Mouse (Mus musculus) midbrain, embryonic 14.5 days (tissue): Measurements from ENCODE around the gene Slf2. TPM values are rescaled to one million over a fixed set of nuclear protein-coding genes. Genes with fewer than 3 reads are reported as not detected.

Experiments used
- ATAC-seq: fragments of 200-750 bp; cut with Nextera tagmentation; 2 replicates; pipeline ENCODE4 v1.8.0; 2017; ENCODE audit warnings: moderate number of reproducible peaks, moderate library complexity; ENCODE audit not compliant: low FRiP score, low TSS enrichment
- DNase-seq: peaks from one replicate; pipeline ENCODE4 v3.0.0-alpha.2; 2015
- H3K27ac ChIP-seq: fragments of 300-500 bp; sonication (generic); replicated peaks from 2 replicates; pipeline ENCODE4 v1.5.1; 2014; ENCODE audit warnings: mild to moderate bottlenecking, low read depth, low read length, moderate library complexity
- H3K27me3 ChIP-seq: fragments of 300-500 bp; sonication (generic); 2 replicates; pipeline ENCODE4 v1.6.1; 2014; ENCODE audit warnings: low read length, control low read depth, mixed read lengths; ENCODE audit not compliant: control insufficient read depth, insufficient read depth
- H3K36me3 ChIP-seq: fragments of 300-500 bp; sonication (generic); 2 replicates; pipeline ENCODE4 v1.6.1; 2014; ENCODE audit warnings: low read length, control low read depth; ENCODE audit not compliant: control insufficient read depth, insufficient read depth
- H3K4me1 ChIP-seq: fragments of 300-500 bp; sonication (generic); 2 replicates; pipeline ENCODE4 v1.6.1; 2014; ENCODE audit warnings: mild to moderate bottlenecking, antibody characterized with exemption, low read length, control low read depth; ENCODE audit not compliant: control insufficient read depth, insufficient read depth
- H3K4me2 ChIP-seq: fragments of 300-500 bp; sonication (generic); 2 replicates; pipeline ENCODE4 v1.6.1; 2014; ENCODE audit warnings: mild to moderate bottlenecking, low read length, moderate library complexity
- H3K4me3 ChIP-seq: fragments of 300-500 bp; sonication (generic); replicated peaks from 2 replicates; pipeline ENCODE4 v1.5.1; 2014; ENCODE audit warnings: low read depth, low read length
- H3K9ac ChIP-seq: fragments of 300-500 bp; sonication (generic); replicated peaks from 2 replicates; pipeline ENCODE4 v1.6.1; 2014; ENCODE audit warnings: mild to moderate bottlenecking, low read length, moderate library complexity
- H3K9me3 ChIP-seq: fragments of 300-500 bp; sonication (generic); 2 replicates; pipeline ENCODE4 v1.6.1; 2016; ENCODE audit warnings: low read length, control low read depth, mixed read lengths; ENCODE audit not compliant: control insufficient read depth
- WGBS: fragments of 180-500 bp; shearing (Covaris S2); extraction: QIAGEN DNeasy Blood & Tissue Kit; methylation state at CpG from one replicate; pipeline ENCODE4 v1.1.7; 2014; 5-methylcytosine and 5-hydroxymethylcytosine counted together
- polyA plus RNA-seq: library from polyadenylated mRNA; unstranded; fragments of >200 nt; fragmentation: Nextera tagmentation; extraction: Ambion mirVana; gene quantifications from 2 replicates; pipeline ENCODE4 v1.2.1, GENCODE M21; 2014

Slf2 gene
- polyA plus RNA-seq, 1 experiment from 2014 or later, result 37.4 TPM

- H3K9me3 ChIP-seq, result no peaks in the 10 kb centered on the region
- WGBS, result 1% methylated on average over 4 of the region's 4 CpGs
- ATAC-seq (no peak; the same call in 1 of the 2 replicates), DNase-seq (peak; percentile 89)
- H3K27me3 ChIP-seq, result peaks cover 54% of the 10 kb centered on the region
- no peaks in the 10 kb centered on the region for H3K36me3 ChIP-seq
- no peak overlapping the region for H3K4me2 ChIP-seq
- peaks cover 8% of the 10 kb centered on the region; the same call in 1 of the 2 replicates for H3K4me1 ChIP-seq
- H3K27ac ChIP-seq, result no peak overlapping the region
- H3K4me3 ChIP-seq, result no peak overlapping the region
- no peak overlapping the region for H3K9ac ChIP-seq
Measured at GRCm38 (mm10) chr19:44895245-44895644, 35.7 kb upstream of the Slf2 start.

- Histone ChIP-seq H3K36me3 (no peaks in the 10 kb centered on the region), H3K9me3 (no peaks in the 10 kb centered on the region), H3K9ac (no peak overlapping the region), H3K27me3 (peaks cover 43% of the 10 kb centered on the region), H3K4me1 (peaks cover 14% of the 10 kb centered on the region), H3K27ac (no peak overlapping the region), H3K4me3 (no peak overlapping the region), H3K4me2 (no peak overlapping the region)
- DNase-seq (no peak), ATAC-seq (no peak)
- WGBS, result 78% methylated on average over 6 of the region's 6 CpGs
Measured at GRCm38 (mm10) chr19:44896450-44896849, 34.5 kb upstream of the Slf2 start.

- H3K27ac ChIP-seq, result no peak overlapping the region
- H3K27me3 ChIP-seq, result peaks cover 33% of the 10 kb centered on the region; the same call in 1 of the 2 replicates
- ATAC-seq, result no peak
- no peaks in the 10 kb centered on the region for H3K36me3 ChIP-seq
- no peak overlapping the region for H3K4me2 ChIP-seq
- H3K4me3 ChIP-seq, result no peak overlapping the region
- DNase-seq, result no peak
- WGBS, result 79% methylated on average over 5 of the region's 5 CpGs
- no peak overlapping the region for H3K9ac ChIP-seq
- peaks cover 14% of the 10 kb centered on the region for H3K4me1 ChIP-seq
- H3K9me3 ChIP-seq, result no peaks in the 10 kb centered on the region
Measured at GRCm38 (mm10) chr19:44897521-44897920, 33.4 kb upstream of the Slf2 start.

GRCm38 (mm10) chr19:44898646-44899045 lies 32.3 kb upstream of the Slf2 start:
- no peak for ATAC-seq
- WGBS, result 50% methylated on average over 3 of the region's 3 CpGs
- Histone ChIP-seq H3K36me3 (no peaks in the 10 kb centered on the region), H3K4me1 (peaks cover 14% of the 10 kb centered on the region), H3K9me3 (no peaks in the 10 kb centered on the region), H3K4me3 (no peak overlapping the region), H3K27ac (no peak overlapping the region), H3K27me3 (peaks cover 26% of the 10 kb centered on the region; the same call in 1 of the 2 replicates), H3K4me2 (no peak overlapping the region), H3K9ac (no peak overlapping the region)
- DNase-seq, result no peak

- Histone ChIP-seq H3K4me3 (no peak overlapping the region), H3K9me3 (no peaks in the 10 kb centered on the region), H3K9ac (no peak overlapping the region), H3K4me2 (no peak overlapping the region), H3K36me3 (no peaks in the 10 kb centered on the region), H3K4me1 (peaks cover 14% of the 10 kb centered on the region), H3K27me3 (peaks cover 20% of the 10 kb centered on the region; the same call in 1 of the 2 replicates), H3K27ac (peak overlapping the region; percentile 37; the same call in 1 of the 2 replicates)
- WGBS, result 35% methylated on average over 9 of the region's 9 CpGs
- DNase-seq (no peak), ATAC-seq (no peak)
Measured at GRCm38 (mm10) chr19:44899104-44899793, 31.7 kb upstream of the Slf2 start.

GRCm38 (mm10) chr19:44899947-44900773 lies 30.8 kb upstream of the Slf2 start:
- WGBS, result 12% methylated on average over 22 of the region's 22 CpGs

GRCm38 (mm10) chr19:44901047-44901446 lies 29.9 kb upstream of the Slf2 start:
- no peak overlapping the region for H3K4me2 ChIP-seq
- peaks cover 14% of the 10 kb centered on the region for H3K4me1 ChIP-seq
- DNase-seq (no peak), ATAC-seq (no peak)
- peaks cover 15% of the 10 kb centered on the region; the same call in 1 of the 2 replicates for H3K27me3 ChIP-seq
- no peak overlapping the region for H3K27ac ChIP-seq
- no peaks in the 10 kb centered on the region for H3K9me3 ChIP-seq
- WGBS, result 71% methylated on average over 3 of the region's 3 CpGs
- no peaks in the 10 kb centered on the region for H3K36me3 ChIP-seq
- H3K4me3 ChIP-seq, result no peak overlapping the region
- H3K9ac ChIP-seq, result no peak overlapping the region

More at GRCm38 (mm10) chr19:44899947-44900773, 30.8 kb upstream of the Slf2 start:
- peak overlapping the region; percentile 32 for H3K4me2 ChIP-seq
- H3K9ac ChIP-seq, result no peak overlapping the region
- no peaks in the 10 kb centered on the region for H3K9me3 ChIP-seq
- H3K4me3 ChIP-seq, result no peak overlapping the region
- H3K4me1 ChIP-seq, result peaks cover 14% of the 10 kb centered on the region
- H3K27me3 ChIP-seq, result peaks cover 18% of the 10 kb centered on the region; the same call in 1 of the 2 replicates
- H3K36me3 ChIP-seq, result no peaks in the 10 kb centered on the region
- H3K27ac ChIP-seq, result peak overlapping the region; percentile 55
- ATAC-seq (no peak), DNase-seq (peak; percentile 55)

- no peak for ATAC-seq
- Histone ChIP-seq H3K36me3 (no peaks in the 10 kb centered on the region), H3K9ac (no peak overlapping the region), H3K9me3 (no peaks in the 10 kb centered on the region), H3K27me3 (peaks cover 9% of the 10 kb centered on the region; the same call in 1 of the 2 replicates), H3K27ac (no peak overlapping the region), H3K4me3 (no peak overlapping the region), H3K4me1 (peaks cover 14% of the 10 kb centered on the region), H3K4me2 (no peak overlapping the region)
- 85% methylated on average over 4 of the region's 4 CpGs for WGBS
- no peak for DNase-seq
Measured at GRCm38 (mm10) chr19:44902324-44902723, 28.6 kb upstream of the Slf2 start.
